Comparison of ENCODE assay signal across 25 mouse cellular contexts in the genomic region with DNA sequence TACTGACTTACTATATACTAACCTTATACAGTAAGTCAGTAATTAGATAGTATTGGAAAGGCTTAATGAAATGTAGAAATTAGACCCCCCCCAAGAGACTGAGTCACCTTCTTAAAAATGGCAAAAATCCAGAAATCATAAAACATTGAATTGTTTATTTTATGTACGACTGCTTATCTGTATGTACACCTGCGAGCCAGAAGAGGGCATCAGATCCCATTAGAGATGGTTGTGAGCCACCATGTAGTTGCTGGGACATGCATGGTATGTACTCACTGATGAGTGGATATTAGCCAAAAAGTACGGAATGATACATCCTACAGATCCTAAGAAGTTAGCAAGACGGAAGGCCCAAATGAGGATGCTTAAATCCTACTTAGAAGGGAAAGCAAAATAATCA. TPM values are rescaled to one million over a fixed set of nuclear protein-coding genes. Genes with fewer than 3 reads are reported as not detected.
DNase-seq lines count a peak whose midpoint lies in the region; ATAC-seq and TF ChIP-seq lines count a peak whose summit lies in the region.
"Had no signal": no experiment of that assay in that cellular context is flagged by ENCODE, and none has a peak within 500 bp of the region (broad histone marks: within the 10 kb centered on the region; RNA-seq: fewer than 3 reads in every experiment).

No protein-coding gene starts in this region.

- no peaks in the 10 kb centered on the region for H3K36me3 ChIP-seq in heart, postnatal 0 days (replicated peaks; ENCODE audit: control insufficient read depth, insufficient read depth, low read length)
- H3K36me3 ChIP-seq in liver, embryonic 14.5 days (replicated peaks; ENCODE audit: control insufficient read depth, insufficient read depth, low read depth), result no peaks in the 10 kb centered on the region
- no peaks in the 10 kb centered on the region for H3K36me3 ChIP-seq in E14TG2a.4 (ENCODE audit: insufficient read depth, low read length)
- H3K36me3 ChIP-seq: embryonic facial prominence, embryonic 15.5 days; forebrain, embryonic 10.5 days; hindbrain, embryonic 13.5 days; lung, embryonic 15.5 days; midbrain, embryonic 13.5 days; neural tube, embryonic 15.5 days had no signal

- no peaks in the 10 kb centered on the region for H3K4me1 ChIP-seq in heart, postnatal 0 days (ENCODE audit: control insufficient read depth, insufficient read depth)
- no peaks in the 10 kb centered on the region for H3K4me1 ChIP-seq in liver, embryonic 14.5 days (replicated peaks; ENCODE audit: control insufficient read depth in 2 of 2, insufficient read depth in 2 of 2, low read length in 1 of 2)
- H3K4me1 ChIP-seq in E14TG2a.4 (replicated peaks; ENCODE audit: low read depth, low read length), result no peaks in the 10 kb centered on the region
- H3K4me1 ChIP-seq: embryonic facial prominence, embryonic 15.5 days; forebrain, embryonic 10.5 days; hindbrain, embryonic 13.5 days; lung, embryonic 15.5 days; midbrain, embryonic 13.5 days; neural tube, embryonic 15.5 days had no signal

- no peaks in the 10 kb centered on the region for H3K27me3 ChIP-seq in heart, postnatal 0 days (ENCODE audit: control insufficient read depth, insufficient read depth, low read length)
- no peaks in the 10 kb centered on the region for H3K27me3 ChIP-seq in liver, embryonic 14.5 days (ENCODE audit: control insufficient read depth, insufficient read depth, low read length)
- H3K27me3 ChIP-seq in E14TG2a.4 (ENCODE audit: insufficient read depth, low read length), result no peaks in the 10 kb centered on the region
- H3K27me3 ChIP-seq in Patski, result no peaks in the 10 kb centered on the region
- H3K27me3 ChIP-seq: embryonic facial prominence, embryonic 15.5 days; hindbrain, embryonic 13.5 days; lung, embryonic 15.5 days; midbrain, embryonic 13.5 days; neural tube, embryonic 15.5 days had no signal

- no peak overlapping the region for H3K4me2 ChIP-seq in heart, postnatal 0 days (ENCODE audit: low read depth, low read length)
- H3K4me2 ChIP-seq in liver, embryonic 14.5 days (ENCODE audit: low read depth), result no peak overlapping the region
- H3K4me2 ChIP-seq: embryonic facial prominence, embryonic 15.5 days; hindbrain, embryonic 13.5 days; lung, embryonic 15.5 days; midbrain, embryonic 13.5 days; neural tube, embryonic 15.5 days had no signal

- no peak overlapping the region for H3K27ac ChIP-seq in heart, postnatal 0 days (ENCODE audit: low read depth)
- no peak overlapping the region for H3K27ac ChIP-seq in liver, embryonic 14.5 days
- H3K27ac ChIP-seq: embryonic facial prominence, embryonic 15.5 days; forebrain, embryonic 10.5 days; hindbrain, embryonic 13.5 days; lung, embryonic 15.5 days; midbrain, embryonic 13.5 days; neural tube, embryonic 15.5 days had no signal

- ATAC-seq in heart, postnatal 0 days (ENCODE audit: insufficient read depth, low read depth), result no peak
- ATAC-seq in liver, embryonic 14.5 days (ENCODE audit: insufficient read depth), result no peak
- ATAC-seq in Patski, result no peak
- ATAC-seq: midbrain, embryonic 13.5 days had no signal

- WGBS in heart, postnatal 0 days, result 72% methylated on average over 4 of the region's 4 CpGs
- WGBS in liver, embryonic 14.5 days (ENCODE audit: insufficient replicate concordance), result 53% methylated on average over 4 of the region's 4 CpGs

- H3K9ac ChIP-seq in heart, postnatal 0 days (replicated peaks; ENCODE audit: low read depth, low read length), result no peak overlapping the region
- H3K9ac ChIP-seq in liver, embryonic 14.5 days (replicated peaks), result no peak overlapping the region
- H3K9ac ChIP-seq: embryonic facial prominence, embryonic 15.5 days; hindbrain, embryonic 13.5 days; lung, embryonic 15.5 days; midbrain, embryonic 13.5 days; neural tube, embryonic 15.5 days had no signal

- intact Hi-C loops in heart, postnatal 25 days (cut with DNase I), result no loop called here

- in situ Hi-C loops in Patski (cut with MboI; ENCODE audit: low pct_unique_long_range_greater_than_20kb), result no loop called here

- no peak overlapping the region for H3K4me3 ChIP-seq in heart, postnatal 0 days (ENCODE audit: low read depth, low read length)
- H3K4me3 ChIP-seq in liver, embryonic 14.5 days (ENCODE audit: insufficient read depth in 1 of 2, low read depth in 2 of 2, low read length in 2 of 2), result no peak overlapping the region
- no peak overlapping the region for H3K4me3 ChIP-seq in E14TG2a.4 (replicated peaks; ENCODE audit: low read length)
- H3K4me3 ChIP-seq: embryonic facial prominence, embryonic 15.5 days; forebrain, embryonic 10.5 days; hindbrain, embryonic 13.5 days; lung, embryonic 15.5 days; midbrain, embryonic 13.5 days; neural tube, embryonic 15.5 days had no signal

- CTCF ChIA-PET in Patski (lab: Charles Lee), result no interaction called here

- no peak for DNase-seq in heart, postnatal 0 days (ENCODE audit: low spot score)
- DNase-seq in heart, postnatal 25 days (ENCODE audit: low spot score), result no peak
- DNase-seq in liver, embryonic 14.5 days (ENCODE audit: low read depth in 3 of 3, low spot score in 3 of 3), result no peak
- DNase-seq in liver (no peak), Patski (ENCODE audit: low read depth, low spot score) (no peak)
- DNase-seq in spleen, postnatal 14 days (ENCODE audit: low spot score in 2 of 2), result no peak
- DNase-seq: cerebellum, postnatal 10 days; gastrocnemius, postnatal 36 days; heart, postnatal 10 days; kidney, postnatal 10 days; left cerebral cortex, postnatal 4 days; thymus, adult 18-20 months; thymus, postnatal 4 days had no signal

- no peaks in the 10 kb centered on the region for H3K9me3 ChIP-seq in heart, postnatal 0 days (replicated peaks; ENCODE audit: control insufficient read depth, low read length)
- no peaks in the 10 kb centered on the region for H3K9me3 ChIP-seq in liver, embryonic 14.5 days (ENCODE audit: control insufficient read depth, low read length)
- no peaks in the 10 kb centered on the region for H3K9me3 ChIP-seq in E14TG2a.4 (ENCODE audit: low read length)
- H3K9me3 ChIP-seq: embryonic facial prominence, embryonic 15.5 days; forebrain, embryonic 10.5 days; hindbrain, embryonic 13.5 days; lung, embryonic 15.5 days; midbrain, embryonic 13.5 days; neural tube, embryonic 15.5 days had no signal

- POLR2A ChIA-PET in Patski (lab: Charles Lee), result no interaction called here

- TF ChIP-seq CTCF in heart, postnatal 0 days (IDR thresholded peaks at IDR 0.05; ENCODE audit: low read depth), result 0 out of 2 replicates have a peak, but pooled peaks have one; percentile 10
- TF ChIP-seq CTCF in liver, embryonic 14.5 days (IDR thresholded peaks at IDR 0.05; ENCODE audit: low read depth), result peak; percentile 9; the same call in 1 of the 2 replicates
- TF ChIP-seq CTCF in E14TG2a.4 (conservative IDR thresholded peaks at IDR 0.05; ENCODE audit: low read length) (peak; percentile 17; the same call in 1 of the 2 replicates), Patski (IDR thresholded peaks at IDR 0.05) (peak; percentile 54)

- TF ChIP-seq EP300 in heart, postnatal 0 days (IDR thresholded peaks at IDR 0.05; ENCODE audit: low read depth), result no peak
- TF ChIP-seq EP300 in liver, embryonic 14.5 days (IDR thresholded peaks at IDR 0.05; ENCODE audit: low read depth), result no peak

RNA-seq across cellular contexts. Expression of a gene that starts 13.7 kb away (rescaled TPM):
- total RNA-seq in heart, postnatal 0 days (2014; rRNA removed; ENCODE audit: low replicate concordance), result 2.0 and 2.7 TPM in 2 replicates
- polyA plus RNA-seq in heart, postnatal 0 days (2015; fragmentation: Nextera tagmentation; extraction: Ambion mirVana), result 1.2 and 1.5 TPM in 2 replicates
- 1 to 10 TPM; 3.3 to 3.6 TPM for total RNA-seq in heart, postnatal 25 days (2021)
- polyA plus RNA-seq in liver, embryonic 14.5 days (2012; rRNA removed), result 0.07 and 0.12 TPM in 2 replicates
- polyA plus RNA-seq in liver, embryonic 14.5 days (2014; fragmentation: Nextera tagmentation; extraction: Ambion mirVana), result 0.04 and 0.06 TPM in 2 replicates
- 9.0 TPM for polyA plus RNA-seq in Patski (2021)

RNA-seq across cellular contexts. Expression of a gene that starts 33.9 kb away (rescaled TPM):
- not detected in 2 replicates for total RNA-seq in heart, postnatal 0 days (2014; rRNA removed; ENCODE audit: low replicate concordance)
- not detected in 2 replicates for polyA plus RNA-seq in heart, postnatal 0 days (2015; fragmentation: Nextera tagmentation; extraction: Ambion mirVana)
- total RNA-seq in heart, postnatal 25 days (2021), result not detected
- not detected in 2 replicates for polyA plus RNA-seq in liver, embryonic 14.5 days (2012; rRNA removed)
- not detected in 2 replicates for polyA plus RNA-seq in liver, embryonic 14.5 days (2014; fragmentation: Nextera tagmentation; extraction: Ambion mirVana)
- not detected for polyA plus RNA-seq in Patski (2021)
- total RNA-seq: adrenal gland, adult 18-20 months; gastrocnemius, postnatal 36 days; heart, postnatal 10 days; layer of hippocampus, adult 18-20 months; left cerebral cortex, postnatal 4 days; liver, adult 2 months; megakaryocyte progenitor cell, adult 5-6 weeks had no signal
- polyA plus RNA-seq: forebrain, embryonic 10.5 days; hindbrain, embryonic 13.5 days; intestine, embryonic 14.5 days; liver, adult 2 months; lung, embryonic 15.5 days; midbrain, embryonic 13.5 days; neural tube, embryonic 15.5 days had no signal
